8 mouse cellular contexts compared by ENCODE assay signal in the genomic region with DNA sequence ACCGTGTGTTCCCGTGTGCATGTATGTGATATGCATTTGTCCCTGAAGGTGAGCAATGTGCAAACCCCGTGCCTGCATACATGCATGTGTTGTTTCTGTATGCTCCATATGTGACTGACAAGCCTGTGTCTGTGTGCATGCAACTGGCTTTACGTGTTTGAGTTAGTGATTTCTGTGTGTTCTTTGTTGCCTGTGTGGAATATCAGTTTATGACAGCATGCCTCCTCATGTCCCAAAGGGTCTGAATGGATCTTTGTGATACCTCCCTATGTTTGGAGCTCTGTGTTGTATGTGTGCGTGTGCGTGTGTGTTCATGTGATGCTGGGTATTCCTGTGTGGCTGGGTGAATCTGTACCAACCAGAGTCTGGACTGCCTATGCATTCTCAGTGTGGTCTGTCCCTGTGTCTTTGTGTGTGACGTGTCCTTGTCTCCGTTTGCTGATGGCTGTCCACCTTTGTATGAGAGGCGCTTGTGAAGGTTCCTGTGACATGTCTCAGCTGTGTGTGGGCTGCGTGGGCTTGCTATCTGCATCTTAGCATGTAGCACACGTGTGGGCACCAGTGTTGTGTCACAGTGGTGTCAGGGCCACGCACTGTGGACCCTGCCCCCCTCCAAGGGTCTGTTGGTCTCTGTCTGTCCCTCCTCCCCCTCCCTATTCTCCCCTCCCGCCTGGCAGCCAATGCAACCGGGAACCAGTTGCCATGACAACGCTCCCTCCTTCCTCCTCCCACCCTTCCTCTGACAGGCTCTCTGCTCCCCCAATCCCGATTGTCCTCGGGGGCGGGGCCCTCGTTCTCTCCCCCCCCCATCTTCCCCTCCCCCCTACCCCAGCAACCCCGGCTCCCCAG. TPM values are rescaled to one million over a fixed set of nuclear protein-coding genes. Genes with fewer than 3 reads are reported as not detected.
A peak's percentile ranks its signal among the peaks of the same experiment; 100 is the strongest.
DNase-seq lines count a peak whose midpoint lies in the region; ATAC-seq lines count a peak whose summit lies in the region.

A gene (minus strand): TSS at position 146 of the 849 bp plus-strand sequence.

- peak within 1 kb of the TSS; percentile 98 for H3K4me3 ChIP-seq in forebrain, embryonic 12.5 days (replicated peaks)
- H3K4me3 ChIP-seq in kidney, embryonic 14.5 days (ENCODE audit: low read length) = peak within 1 kb of the TSS; percentile 77
- peak within 1 kb of the TSS; percentile 94 for H3K4me3 ChIP-seq in limb, embryonic 12.5 days (replicated peaks)

- peak; percentile 75 for ATAC-seq in forebrain, embryonic 12.5 days (ENCODE audit: low FRiP score)
- ATAC-seq in kidney, embryonic 14.5 days (ENCODE audit: low FRiP score, low TSS enrichment) = peak; percentile 18
- 0 out of 2 replicates have a peak, but pooled peaks have one; percentile 2 for ATAC-seq in limb, embryonic 12.5 days (ENCODE audit: insufficient number of reproducible peaks, insufficient read depth, low FRiP score, low TSS enrichment, low read depth)

- peak within 1 kb of the TSS; percentile 97 for H3K9ac ChIP-seq in forebrain, embryonic 12.5 days
- peak within 1 kb of the TSS; percentile 69 for H3K9ac ChIP-seq in kidney, embryonic 14.5 days (ENCODE audit: low read depth, low read length)
- H3K9ac ChIP-seq in limb, embryonic 12.5 days (replicated peaks) = peak within 1 kb of the TSS; percentile 88

- H3K4me1 ChIP-seq in forebrain, embryonic 12.5 days = peaks cover 32% of the 10 kb centered on the region
- H3K4me1 ChIP-seq in kidney, embryonic 14.5 days (ENCODE audit: control insufficient read depth, insufficient read depth, low read length) = peaks cover 16% of the 10 kb centered on the region
- peaks cover 27% of the 10 kb centered on the region for H3K4me1 ChIP-seq in limb, embryonic 12.5 days (replicated peaks)

- no peaks in the 10 kb centered on the region for H3K9me3 ChIP-seq in forebrain, embryonic 12.5 days
- no peaks in the 10 kb centered on the region for H3K9me3 ChIP-seq in kidney, embryonic 14.5 days (ENCODE audit: control insufficient read depth, low read length)
- H3K9me3 ChIP-seq in limb, embryonic 12.5 days = no peaks in the 10 kb centered on the region

- peak within 1 kb of the TSS; percentile 85 for H3K4me2 ChIP-seq in forebrain, embryonic 12.5 days
- peak within 1 kb of the TSS; percentile 99 for H3K4me2 ChIP-seq in kidney, embryonic 14.5 days (replicated peaks; ENCODE audit: low read depth, low read length)
- H3K4me2 ChIP-seq in limb, embryonic 12.5 days = peak within 1 kb of the TSS; percentile 94

- peaks cover 10% of the 10 kb centered on the region for H3K27me3 ChIP-seq in forebrain, embryonic 12.5 days
- no peaks in the 10 kb centered on the region for H3K27me3 ChIP-seq in kidney, embryonic 14.5 days (ENCODE audit: control insufficient read depth, insufficient read depth, low read length)
- H3K27me3 ChIP-seq in limb, embryonic 12.5 days = peaks cover 13% of the 10 kb centered on the region

- peak within 1 kb of the TSS; percentile 93 for H3K27ac ChIP-seq in forebrain, embryonic 12.5 days
- H3K27ac ChIP-seq in kidney, embryonic 14.5 days (ENCODE audit: low read depth, low read length) = peak within 1 kb of the TSS; percentile 32; the same call in 1 of the 2 replicates
- H3K27ac ChIP-seq in limb, embryonic 12.5 days = peak within 1 kb of the TSS; percentile 81

- WGBS in forebrain, embryonic 12.5 days = 22% methylated on average over 18 of the region's 20 CpGs
- 24% methylated on average over 20 of the region's 20 CpGs for WGBS in kidney, embryonic 14.5 days
- whole genome bisulfite sequencing in limb, embryonic 12.5 days = 24% methylated on average over 20 of the region's 20 CpGs

- DNase-seq in gastrocnemius, postnatal 14 days = peak; percentile 39
- DNase-seq in gastrocnemius, postnatal 25 days = no peak
- DNase-seq in brain, adult 2 months (ENCODE audit: low read depth, low spot score) = peak; percentile 99
- DNase-seq in retina, postnatal 1 day = peak; percentile 96
- DNase-seq in spleen, postnatal 14 days (ENCODE audit: low spot score in 2 of 2) = no peak

- intact Hi-C loops in gastrocnemius, postnatal 14 days (cut with DNase I; ENCODE audit: low total_unique reads) = no loop called here

- H3K36me3 ChIP-seq in forebrain, embryonic 12.5 days (replicated peaks) = peaks cover 26% of the 10 kb centered on the region
- H3K36me3 ChIP-seq in kidney, embryonic 14.5 days (ENCODE audit: control insufficient read depth, insufficient read depth, low read length) = peaks cover 9% of the 10 kb centered on the region; the same call in 1 of the 2 replicates
- peaks cover 24% of the 10 kb centered on the region for H3K36me3 ChIP-seq in limb, embryonic 12.5 days

RNA-seq across cellular contexts. Expression of the gene that starts here (rescaled TPM):
- not detected for total RNA-seq in gastrocnemius, postnatal 14 days (2021)
- total RNA-seq in gastrocnemius, postnatal 25 days (2021) = not detected
- polyA plus RNA-seq in forebrain, embryonic 12.5 days (2016; fragmentation: Nextera tagmentation; extraction: Ambion mirVana) = 1.5 and 1.9 TPM in 2 replicates
- 3.2 and 3.8 TPM in 2 replicates for polyA plus RNA-seq in kidney, embryonic 14.5 days (2014; fragmentation: Nextera tagmentation; extraction: Ambion mirVana)
- 1.6 and 1.9 TPM in 2 replicates for polyA plus RNA-seq in limb, embryonic 12.5 days (2016; fragmentation: Nextera tagmentation; extraction: Ambion mirVana)

Comparison
In these comparisons a context has a peak if more than half of its experiments do, and no peak if none do; other contexts are left out.
1. Peak in DNase-seq in gastrocnemius, postnatal 14 days; RNA of the gene not detected or under 1 TPM.
2. DNase-seq: peak in brain, adult 2 months (single experiment) and retina, postnatal 1 day (single experiment); none in gastrocnemius, postnatal 25 days (single experiment) and spleen, postnatal 14 days (0 of 2).
3. ATAC-seq: peak in every context shown above with its lines; median percentile 75 in forebrain, embryonic 12.5 days; 18 in kidney, embryonic 14.5 days; 2 in limb, embryonic 12.5 days.
4. H3K27ac ChIP-seq: peak in every context shown above with its lines; median percentile 93 in forebrain, embryonic 12.5 days; 81 in limb, embryonic 12.5 days; 32 in kidney, embryonic 14.5 days.
5. Peak in every context shown above with its lines, with median percentiles within 50 percentile points of each other: H3K4me2 ChIP-seq, H3K4me3 ChIP-seq and H3K9ac ChIP-seq.